Mouse (Mus musculus) limb, embryonic 11.5 days (tissue): ENCODE data around the gene Gm732. TPM values are rescaled to one million over a fixed set of nuclear protein-coding genes. Genes with fewer than 3 reads are reported as not detected.

Source experiments
- ATAC-seq: fragments of 200-750 bp; cut with Nextera tagmentation; 2 replicates; pipeline ENCODE4 v1.8.0; 2017; ENCODE audit warnings: low read depth; ENCODE audit not compliant: insufficient number of reproducible peaks, low FRiP score, low TSS enrichment
- DNase-seq: peaks from one replicate; pipeline ENCODE4 v3.0.0-alpha.2; 2015; ENCODE audit warnings: low spot score
- H3K27ac ChIP-seq: fragments of 300-500 bp; sonication (generic); replicated peaks from 2 replicates; pipeline ENCODE4 v1.5.1; 2014; ENCODE audit warnings: low read depth, mild to moderate bottlenecking, low read length
- H3K27me3 ChIP-seq: fragments of 300-500 bp; sonication (generic); 2 replicates; pipeline ENCODE4 v1.6.1; 2014; ENCODE audit warnings: mild to moderate bottlenecking, low read length, mixed read lengths; ENCODE audit not compliant: control insufficient read depth, insufficient read depth
- H3K36me3 ChIP-seq: fragments of 300-500 bp; sonication (generic); 2 replicates; pipeline ENCODE4 v1.6.1; 2014; ENCODE audit warnings: mild to moderate bottlenecking, low read length, moderate library complexity, mixed read lengths; ENCODE audit not compliant: control insufficient read depth, insufficient read depth
- H3K4me1 ChIP-seq: fragments of 300-500 bp; sonication (generic); 2 replicates; pipeline ENCODE4 v1.6.1; 2014; ENCODE audit warnings: low read length, mixed read lengths; ENCODE audit not compliant: control insufficient read depth, insufficient read depth
- H3K4me2 ChIP-seq: fragments of 300-500 bp; sonication (generic); 2 replicates; pipeline ENCODE4 v1.6.1; 2014; ENCODE audit warnings: low read depth, mild to moderate bottlenecking, moderate library complexity; ENCODE audit not compliant: severe bottlenecking
- H3K4me3 ChIP-seq: fragments of 300-500 bp; sonication (generic); 2 replicates; pipeline ENCODE4 v1.5.1; 2014; ENCODE audit warnings: low read depth, low read length
- H3K9ac ChIP-seq: fragments of 300-500 bp; sonication (generic); 2 replicates; pipeline ENCODE4 v1.6.1; 2014; ENCODE audit warnings: mild to moderate bottlenecking, low read length
- H3K9me3 ChIP-seq: fragments of 300-500 bp; sonication (generic); 2 replicates; pipeline ENCODE4 v1.6.1; 2016; ENCODE audit warnings: low read length; ENCODE audit not compliant: control insufficient read depth
- WGBS: fragments of 180-500 bp; shearing (Covaris S2); extraction: QIAGEN DNeasy Blood & Tissue Kit; methylation state at CpG from one replicate; pipeline ENCODE4 v1.1.7; 2014; 5-methylcytosine and 5-hydroxymethylcytosine counted together
- polyA plus RNA-seq: library from polyadenylated mRNA; unstranded; fragments of >200 nt; fragmentation: Nextera tagmentation; extraction: Ambion mirVana; gene quantifications from 2 replicates; pipeline ENCODE4 v1.2.1, GENCODE M21; 2014

Gene Gm732
- polyA plus RNA-seq, result not detected in 2 replicates

- Histone ChIP-seq H3K4me1 (no peaks in the 10 kb centered on the region), H3K4me2 (no peak within 1 kb of the TSS), H3K9me3 (no peaks in the 10 kb centered on the region), H3K9ac (no peak within 1 kb of the TSS), H3K27me3 (no peaks in the 10 kb centered on the region), H3K4me3 (no peak within 1 kb of the TSS), H3K36me3 (no peaks in the 10 kb centered on the region), H3K27ac (no peak within 1 kb of the TSS)
- ATAC-seq (no peak), DNase-seq (no peak)
- 100% methylated on average over 1 of the region's 1 CpGs for WGBS
Measured at GRCm38 (mm10) chrX:107948365-107948764, at the start of gene Gm732. Gene Gm732, minus strand, starts transcription at chrX:107948465.

Other genes with a start within 250 kb of the Gm732 start
- 0.11 and 0.43 TPM in 2 replicates for gene Tent5d, start 155.9 kb downstream of the Gm732 start, polyA plus RNA-seq
- 7.4 and 8.7 TPM in 2 replicates for gene 2610002M06Rik, start 132.1 kb downstream of the Gm732 start, polyA plus RNA-seq